Mouse (Mus musculus): ENCODE measurements at regions not wholly inside any gene's neighbourhood (a gene's known extent, or its start where the extent isn't known, plus 50 kb on each side); places are given as distances from the start of the nearest gene placed in this dataset.

DNA sequence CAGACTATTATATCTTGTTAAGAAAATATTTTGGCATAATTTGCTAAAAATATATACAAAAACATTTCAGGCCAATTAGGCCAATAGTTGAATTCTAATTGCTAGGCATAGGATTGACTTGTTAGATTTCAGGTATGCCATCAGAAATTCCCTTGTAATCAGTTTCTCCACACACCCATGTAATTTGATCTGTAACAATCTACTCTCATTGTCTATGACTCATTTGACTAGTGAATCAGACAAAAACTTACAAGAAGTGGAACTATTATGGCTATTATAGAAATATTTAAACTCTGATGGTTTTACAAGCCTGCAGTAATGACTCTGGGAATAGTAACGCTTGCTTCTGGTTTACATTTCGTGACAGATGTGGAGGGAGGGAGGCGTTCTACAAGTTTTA is 338.9 kb upstream of the Ptbp2 start:
- H3K27ac ChIP-seq (ENCODE audit: low read depth, low read length), result no peak overlapping the region
- no peaks in the 10 kb centered on the region for H3K4me1 ChIP-seq (ENCODE audit: insufficient read depth, low read length)
- TF ChIP-seq CTCF (IDR thresholded peaks at IDR 0.05), result no peak
- H3K36me3 ChIP-seq (ENCODE audit: insufficient read depth, low read length), result no peaks in the 10 kb centered on the region
- no peak overlapping the region for H3K9ac ChIP-seq (replicated peaks; ENCODE audit: low read length, poor library complexity, severe bottlenecking)
- 95% methylated on average over 3 of the region's 3 CpGs for WGBS
- no peak overlapping the region for H3K4me3 ChIP-seq (ENCODE audit: low read depth, low read length)
- no peak for ATAC-seq (ENCODE audit: low FRiP score)
- H3K27me3 ChIP-seq (ENCODE audit: insufficient read depth, low read length), result no peaks in the 10 kb centered on the region
- DNase-seq (ENCODE audit: low spot score), result no peak
- no peak overlapping the region for H3K4me2 ChIP-seq (ENCODE audit: low read depth, low read length, poor library complexity, severe bottlenecking)
- H3K9me3 ChIP-seq (ENCODE audit: low read length), result no peaks in the 10 kb centered on the region

DNA sequence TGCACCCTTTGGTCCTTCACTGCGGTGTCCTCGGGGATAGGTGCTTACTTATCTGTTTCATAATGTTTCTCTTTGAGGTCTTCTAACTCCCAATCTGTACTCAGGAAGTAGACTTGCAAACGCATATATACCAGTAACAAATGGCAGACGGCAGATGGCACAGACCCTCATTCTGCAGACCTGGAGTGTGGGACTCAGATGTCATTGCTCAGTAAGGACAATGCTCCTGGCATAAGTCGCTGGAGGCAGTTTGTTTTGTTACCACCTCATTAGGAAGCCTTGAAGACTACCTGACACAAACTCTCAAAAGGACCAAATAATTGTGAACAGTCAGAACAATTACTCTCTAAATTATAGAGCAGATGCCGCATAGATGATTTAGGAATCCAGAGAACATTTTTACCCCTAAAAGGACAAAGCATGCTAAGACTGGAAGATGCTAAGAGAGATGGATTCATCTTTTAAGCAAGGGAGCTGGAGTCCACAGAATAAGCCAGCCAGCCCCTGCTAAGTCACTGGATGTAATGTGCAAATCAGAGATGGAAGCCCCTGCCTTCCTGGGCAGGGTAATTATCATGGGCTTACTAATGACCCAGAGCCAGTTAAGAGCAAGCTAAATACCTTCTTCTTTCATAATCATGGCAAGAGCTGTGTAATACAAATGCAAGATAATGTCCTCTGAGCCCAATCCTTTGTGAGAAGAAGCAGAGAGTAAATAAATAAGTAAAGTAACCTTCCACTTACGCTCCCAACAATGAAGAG is 299.1 kb upstream of the Ptbp2 start:
- Histone ChIP-seq H3K36me3 (ENCODE audit: insufficient read depth, low read length) (no peaks in the 10 kb centered on the region), H3K4me1 (ENCODE audit: insufficient read depth, low read length) (no peaks in the 10 kb centered on the region), H3K27ac (ENCODE audit: low read depth, low read length) (no peak overlapping the region), H3K4me2 (ENCODE audit: low read depth, low read length, poor library complexity, severe bottlenecking) (no peak overlapping the region), H3K9me3 (ENCODE audit: low read length) (no peaks in the 10 kb centered on the region), H3K27me3 (ENCODE audit: insufficient read depth, low read length) (no peaks in the 10 kb centered on the region), H3K9ac (replicated peaks; ENCODE audit: low read length, poor library complexity, severe bottlenecking) (no peak overlapping the region), H3K4me3 (ENCODE audit: low read depth, low read length) (no peak overlapping the region)
- no peak for ATAC-seq (ENCODE audit: low FRiP score)
- WGBS, result 82% methylated on average over 7 of the region's 7 CpGs
- DNase-seq (ENCODE audit: low spot score), result no peak
- TF ChIP-seq CTCF (IDR thresholded peaks at IDR 0.05), result no peak

DNA sequence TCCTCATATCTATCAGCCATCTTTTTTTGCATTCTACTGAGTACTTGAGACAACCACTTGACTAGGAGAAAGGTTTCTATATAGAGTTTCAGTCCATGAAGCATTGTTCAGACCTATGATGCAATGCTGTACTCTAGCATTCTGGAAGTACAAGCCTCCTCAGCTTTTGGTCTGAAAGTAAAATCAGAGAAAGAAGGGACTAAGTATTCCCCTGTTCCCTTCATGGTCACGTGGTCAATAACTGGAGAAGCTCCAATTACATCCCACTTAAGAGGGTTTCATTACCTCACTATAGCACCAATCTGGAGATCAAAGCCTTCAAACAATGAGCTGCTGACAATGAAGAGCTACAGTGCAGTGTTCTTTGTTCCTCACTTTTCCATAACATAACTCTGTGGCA is 289.3 kb upstream of the Ptbp2 start:
- H3K27me3 ChIP-seq (ENCODE audit: insufficient read depth, low read length), result no peaks in the 10 kb centered on the region
- no peak overlapping the region for H3K4me3 ChIP-seq (ENCODE audit: low read depth, low read length)
- no peaks in the 10 kb centered on the region for H3K4me1 ChIP-seq (ENCODE audit: insufficient read depth, low read length)
- no peak overlapping the region for H3K27ac ChIP-seq (ENCODE audit: low read depth, low read length)
- H3K9ac ChIP-seq (replicated peaks; ENCODE audit: low read length, poor library complexity, severe bottlenecking), result no peak overlapping the region
- DNase-seq (ENCODE audit: low spot score) (no peak), ATAC-seq (ENCODE audit: low FRiP score) (no peak)
- no peak overlapping the region for H3K4me2 ChIP-seq (ENCODE audit: low read depth, low read length, poor library complexity, severe bottlenecking)
- WGBS, result 16% methylated on average over 1 of the region's 1 CpGs
- no peak for TF ChIP-seq CTCF (IDR thresholded peaks at IDR 0.05)
- H3K36me3 ChIP-seq (ENCODE audit: insufficient read depth, low read length), result no peaks in the 10 kb centered on the region
- H3K9me3 ChIP-seq (ENCODE audit: low read length), result no peaks in the 10 kb centered on the region

DNA sequence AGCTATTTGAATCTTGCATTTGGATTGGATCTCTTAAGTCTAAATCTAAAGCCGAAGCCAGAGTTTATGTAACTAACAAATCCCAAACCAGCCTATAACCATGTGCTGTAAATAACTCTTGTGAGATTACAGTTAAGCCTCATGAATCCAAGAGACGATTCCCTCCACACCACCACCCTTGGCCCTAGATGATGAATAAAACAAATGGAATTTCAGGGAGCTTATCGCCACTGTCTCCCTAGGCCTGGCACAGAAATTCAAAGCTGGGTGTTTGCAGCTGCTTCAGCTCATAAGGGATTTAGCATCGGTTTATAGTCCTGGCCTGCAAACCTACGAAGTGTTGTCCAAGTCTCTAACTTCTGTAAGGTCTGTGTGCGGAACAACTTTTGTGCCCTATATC is 281.4 kb upstream of the Ptbp2 start:
- no peak for TF ChIP-seq CTCF (IDR thresholded peaks at IDR 0.05)
- Histone ChIP-seq H3K9ac (replicated peaks; ENCODE audit: low read length, poor library complexity, severe bottlenecking) (no peak overlapping the region), H3K9me3 (ENCODE audit: low read length) (no peaks in the 10 kb centered on the region), H3K4me2 (ENCODE audit: low read depth, low read length, poor library complexity, severe bottlenecking) (no peak overlapping the region), H3K4me3 (ENCODE audit: low read depth, low read length) (no peak overlapping the region), H3K27me3 (ENCODE audit: insufficient read depth, low read length) (no peaks in the 10 kb centered on the region), H3K36me3 (ENCODE audit: insufficient read depth, low read length) (no peaks in the 10 kb centered on the region), H3K27ac (ENCODE audit: low read depth, low read length) (no peak overlapping the region), H3K4me1 (ENCODE audit: insufficient read depth, low read length) (no peaks in the 10 kb centered on the region)
- whole genome bisulfite sequencing, result 82% methylated on average over 6 of the region's 6 CpGs
- ATAC-seq (ENCODE audit: low FRiP score) (no peak), DNase-seq (ENCODE audit: low spot score) (no peak)

DNA sequence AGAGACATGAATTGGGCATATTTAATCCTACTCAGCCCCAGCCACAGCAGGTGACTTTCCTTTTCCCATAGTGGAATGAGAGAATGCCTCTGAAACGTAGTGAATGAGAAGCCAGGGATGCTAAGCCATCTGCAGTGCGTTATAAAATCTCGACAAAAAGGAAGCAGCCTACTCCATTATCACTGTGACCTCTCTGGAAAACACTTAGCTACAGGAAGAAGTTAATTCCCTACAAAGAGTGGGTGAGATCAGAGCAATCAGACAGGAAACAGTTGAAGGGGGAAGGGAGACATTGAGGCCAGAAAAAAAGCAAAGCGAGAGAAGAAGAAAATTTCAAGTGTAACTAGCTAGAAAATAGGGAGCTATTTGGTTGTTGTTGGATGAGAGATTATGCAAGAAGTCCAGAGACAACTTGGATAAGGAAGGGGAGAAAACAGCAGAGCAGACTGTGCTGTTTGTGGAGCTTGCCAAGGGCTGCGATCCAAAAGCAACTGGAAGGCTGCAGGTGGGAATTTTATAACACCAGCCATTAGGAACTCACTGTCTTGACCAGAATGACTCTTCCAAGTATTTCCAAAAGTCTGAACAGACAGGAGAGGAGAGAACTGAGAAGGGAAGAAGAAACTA is 280.7 kb upstream of the Ptbp2 start:
- WGBS, result 34% methylated on average over 5 of the region's 5 CpGs
- DNase-seq (ENCODE audit: low spot score) (no peak), ATAC-seq (ENCODE audit: low FRiP score) (no peak)
- H3K27me3 ChIP-seq (ENCODE audit: insufficient read depth, low read length), result no peaks in the 10 kb centered on the region
- no peak overlapping the region for H3K27ac ChIP-seq (ENCODE audit: low read depth, low read length)
- no peak overlapping the region for H3K9ac ChIP-seq (replicated peaks; ENCODE audit: low read length, poor library complexity, severe bottlenecking)
- no peaks in the 10 kb centered on the region for H3K36me3 ChIP-seq (ENCODE audit: insufficient read depth, low read length)
- no peak overlapping the region for H3K4me2 ChIP-seq (ENCODE audit: low read depth, low read length, poor library complexity, severe bottlenecking)
- TF ChIP-seq CTCF (IDR thresholded peaks at IDR 0.05), result no peak
- H3K9me3 ChIP-seq (ENCODE audit: low read length), result no peaks in the 10 kb centered on the region
- H3K4me1 ChIP-seq (ENCODE audit: insufficient read depth, low read length), result 0 out of 2 replicates have a peak, but pooled peaks cover 3% of the 10 kb centered on the region
- H3K4me3 ChIP-seq (ENCODE audit: low read depth, low read length), result no peak overlapping the region

DNA sequence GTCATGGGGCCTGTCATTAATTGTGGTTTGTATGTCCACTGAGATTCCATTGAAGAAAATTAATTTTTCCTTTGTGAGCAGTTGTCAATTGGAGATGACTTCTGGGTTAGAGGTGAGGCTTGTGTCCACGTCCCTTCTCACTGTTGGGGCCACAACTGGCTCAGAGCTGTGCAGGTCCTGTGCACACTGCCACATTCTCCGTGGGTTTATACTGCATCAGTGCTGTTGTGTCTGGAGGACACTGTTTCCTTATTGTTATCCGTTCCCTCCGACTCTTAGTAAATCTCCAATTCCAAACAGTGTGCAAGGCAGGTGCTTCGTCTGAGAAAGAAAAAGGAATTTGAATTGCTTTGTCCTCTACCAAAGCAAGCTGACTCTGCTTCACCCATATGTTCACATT is 278.0 kb upstream of the Ptbp2 start:
- H3K27ac ChIP-seq (ENCODE audit: low read depth, low read length), result no peak overlapping the region
- H3K9me3 ChIP-seq (ENCODE audit: low read length), result no peaks in the 10 kb centered on the region
- H3K4me1 ChIP-seq (ENCODE audit: insufficient read depth, low read length), result 0 out of 2 replicates have a peak, but pooled peaks cover 3% of the 10 kb centered on the region
- no peak overlapping the region for H3K4me2 ChIP-seq (ENCODE audit: low read depth, low read length, poor library complexity, severe bottlenecking)
- H3K36me3 ChIP-seq (ENCODE audit: insufficient read depth, low read length), result no peaks in the 10 kb centered on the region
- ATAC-seq (ENCODE audit: low FRiP score) (no peak), DNase-seq (ENCODE audit: low spot score) (no peak)
- H3K4me3 ChIP-seq (ENCODE audit: low read depth, low read length), result no peak overlapping the region
- H3K9ac ChIP-seq (replicated peaks; ENCODE audit: low read length, poor library complexity, severe bottlenecking), result no peak overlapping the region
- no peak for TF ChIP-seq CTCF (IDR thresholded peaks at IDR 0.05)
- 69% methylated on average over 5 of the region's 5 CpGs for WGBS
- H3K27me3 ChIP-seq (ENCODE audit: insufficient read depth, low read length), result no peaks in the 10 kb centered on the region

Measured in midbrain, postnatal 0 days (tissue).